Mouse (Mus musculus) CH12.LX (cell line): Measurements from ENCODE around the gene Lrrfip1.

Experiments
- CTCF ChIP-seq, 2 experiments: IDR thresholded peaks in 1 of 2; conservative IDR thresholded peaks in 1 of 2; 2 replicates each; pipeline ENCODE4 v1.5.1; 2011 to 2012; ENCODE audit warnings: low read depth in 2 of 2, low read length in 2 of 2, improper control_type of control experiment in 1 of 2, inconsistent platforms in 1 of 2, mild to moderate bottlenecking in 1 of 2, moderate library complexity in 1 of 2
- ETS1 ChIP-seq: conservative IDR thresholded peaks from 2 replicates; pipeline ENCODE4 v1.6.1; 2012; ENCODE audit warnings: low read depth, mild to moderate bottlenecking, inconsistent platforms, low read length, improper control_type of control experiment, moderate library complexity
- MYC ChIP-seq: IDR thresholded peaks from 2 replicates; pipeline ENCODE4 v1.6.1; 2011; ENCODE audit warnings: low read depth, mild to moderate bottlenecking, improper control_type of control experiment, low read length
- NRF1 ChIP-seq: IDR thresholded peaks from 2 replicates; pipeline ENCODE4 v1.6.1; 2014; ENCODE audit warnings: low read depth, mild to moderate bottlenecking, inconsistent platforms, low read length, improper control_type of control experiment, moderate library complexity

DNA sequence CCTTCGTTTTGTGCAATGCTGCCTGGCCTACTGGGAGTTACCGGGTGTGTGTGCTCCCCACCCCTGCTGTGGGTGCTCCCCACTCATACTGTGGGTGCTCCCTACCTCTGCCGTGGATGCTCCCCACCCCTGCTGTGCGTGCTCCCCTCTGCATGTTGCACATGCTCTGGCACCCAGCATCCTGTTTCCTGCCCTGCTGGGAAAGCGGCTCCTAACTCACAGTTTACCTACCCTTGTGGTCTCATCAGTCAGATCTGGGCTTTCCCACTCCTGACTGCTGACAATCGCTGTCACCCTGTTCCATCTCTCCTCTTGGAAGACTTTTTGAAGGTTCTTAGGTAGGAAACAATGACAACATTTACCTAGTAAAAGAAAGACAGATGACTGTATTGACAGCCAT, 91.9 kb downstream of the Lrrfip1 start:
- no peak for TF ChIP-seq ETS1
- TF ChIP-seq MYC, result no peak
- no peak for TF ChIP-seq CTCF (conservative IDR thresholded peaks at IDR 0.05 in 1 of 2, IDR thresholded peaks at IDR 0.05 in 1 of 2; ENCODE audit: low read depth in 2 of 2, low read length in 2 of 2)
- no peak for TF ChIP-seq NRF1
